Mouse (Mus musculus): ENCODE data around the gene Exoc7. TPM values are rescaled to one million over a fixed set of nuclear protein-coding genes. Genes with fewer than 3 reads are reported as not detected.

Exoc7 gene
- 42.5 and 46.6 TPM in 2 replicates for polyA plus RNA-seq (2014; fragmentation: Nextera tagmentation; extraction: Ambion mirVana)

DNA sequence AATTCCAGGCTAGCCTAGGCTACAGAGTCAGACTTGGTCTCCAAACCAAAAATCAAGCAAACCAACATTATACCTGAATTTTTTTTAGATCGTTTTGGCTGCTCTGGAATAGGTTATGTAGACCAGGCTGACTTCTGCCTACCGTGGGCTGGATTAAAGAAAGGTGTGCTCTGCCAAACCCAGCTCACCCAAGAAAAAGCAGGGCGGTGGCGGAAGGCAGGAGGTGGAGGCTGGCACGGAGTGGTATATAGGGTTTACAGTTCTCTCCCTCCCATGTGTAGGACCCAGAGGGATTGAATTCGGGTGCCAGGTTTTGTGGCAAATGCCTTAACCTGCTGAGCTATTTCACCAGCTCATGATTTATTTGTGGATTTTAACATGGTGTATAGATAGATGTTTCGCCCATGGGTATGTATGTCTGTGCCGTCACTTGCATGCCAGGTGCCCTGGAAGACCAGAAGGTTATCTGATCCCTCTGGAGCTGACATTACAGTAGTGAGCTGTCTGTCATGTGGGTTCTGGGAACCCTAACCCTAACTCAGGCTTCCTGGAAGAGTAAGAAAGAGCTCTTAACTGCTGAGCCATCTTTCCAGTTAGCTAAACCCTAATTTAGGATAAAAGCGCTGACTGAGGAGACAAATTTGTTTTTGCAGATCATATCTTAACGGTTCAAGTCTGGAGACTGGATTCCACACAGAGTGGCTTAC is at the start of gene Exoc7:
Exoc7 (minus strand) TSS at position 215 of the 707 bp plus-strand sequence.
- Histone ChIP-seq H3K4me2 (peak within 1 kb of the TSS; percentile 86), H3K36me3 (ENCODE audit: control insufficient read depth, insufficient read depth, low read length) (peaks cover 11% of the 10 kb centered on the region), H3K4me3 (ENCODE audit: low read depth, low read length) (peak within 1 kb of the TSS; percentile 60), H3K9me3 (replicated peaks; ENCODE audit: control insufficient read depth, low read length) (no peaks in the 10 kb centered on the region), H3K27ac (ENCODE audit: low read depth, low read length) (no peak within 1 kb of the TSS), H3K4me1 (ENCODE audit: control insufficient read depth, insufficient read depth, low read length) (peaks cover 8% of the 10 kb centered on the region), H3K9ac (ENCODE audit: low read depth, low read length) (peak within 1 kb of the TSS; percentile 75), H3K27me3 (ENCODE audit: control insufficient read depth, insufficient read depth, low read length) (no peaks in the 10 kb centered on the region)
- no peak for ATAC-seq (replicated peaks; ENCODE audit: insufficient number of reproducible peaks, low FRiP score, low TSS enrichment)
- 82% methylated on average over 10 of the region's 10 CpGs for whole genome bisulfite sequencing (ENCODE audit: insufficient replicate concordance)

GRCm38 (mm10) chr11:116354521-116354920 is 47.5 kb upstream of the Exoc7 start:
- 38% methylated on average over 17 of the region's 17 CpGs for WGBS (ENCODE audit: insufficient replicate concordance)

DNA sequence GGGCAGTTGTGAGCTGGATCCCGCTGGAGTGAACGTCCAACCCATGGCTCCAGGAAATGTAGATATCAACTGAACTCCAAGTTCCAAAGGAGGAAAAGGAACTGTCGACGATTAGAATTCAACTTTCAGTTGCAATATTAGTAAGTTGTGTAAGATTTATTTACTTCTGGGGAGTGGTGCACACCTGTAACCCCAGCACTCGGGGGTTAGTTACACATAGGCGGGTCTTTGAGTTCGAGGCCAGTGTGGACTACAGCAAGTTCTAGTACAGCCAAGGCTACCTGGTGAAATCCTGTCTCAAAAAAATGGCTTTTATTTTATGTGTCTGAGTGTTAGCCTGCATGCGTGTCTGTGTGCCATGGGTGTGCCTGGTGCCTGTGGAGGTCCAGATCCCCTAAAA is 46.5 kb upstream of the Exoc7 start:
- Histone ChIP-seq H3K9ac (ENCODE audit: low read depth, low read length) (no peak overlapping the region), H3K36me3 (ENCODE audit: control insufficient read depth, insufficient read depth, low read length) (peaks cover 6% of the 10 kb centered on the region), H3K4me3 (ENCODE audit: low read depth, low read length) (no peak overlapping the region), H3K4me1 (ENCODE audit: control insufficient read depth, insufficient read depth, low read length) (no peaks in the 10 kb centered on the region), H3K27me3 (ENCODE audit: control insufficient read depth, insufficient read depth, low read length) (no peaks in the 10 kb centered on the region), H3K4me2 (no peak overlapping the region), H3K27ac (ENCODE audit: low read depth, low read length) (no peak overlapping the region), H3K9me3 (replicated peaks; ENCODE audit: control insufficient read depth, low read length) (no peaks in the 10 kb centered on the region)
- WGBS (ENCODE audit: insufficient replicate concordance): 78% methylated on average over 8 of the region's 8 CpGs
- no peak for ATAC-seq (replicated peaks; ENCODE audit: insufficient number of reproducible peaks, low FRiP score, low TSS enrichment)

More at GRCm38 (mm10) chr11:116354521-116354920, 47.5 kb upstream of the Exoc7 start:
- H3K4me3 ChIP-seq (ENCODE audit: low read depth, low read length): no peak overlapping the region
- no peaks in the 10 kb centered on the region for H3K9me3 ChIP-seq (replicated peaks; ENCODE audit: control insufficient read depth, low read length)
- no peaks in the 10 kb centered on the region for H3K4me1 ChIP-seq (ENCODE audit: control insufficient read depth, insufficient read depth, low read length)
- H3K27me3 ChIP-seq (ENCODE audit: control insufficient read depth, insufficient read depth, low read length): no peaks in the 10 kb centered on the region
- no peak for ATAC-seq (replicated peaks; ENCODE audit: insufficient number of reproducible peaks, low FRiP score, low TSS enrichment)
- no peak overlapping the region for H3K9ac ChIP-seq (ENCODE audit: low read depth, low read length)
- H3K4me2 ChIP-seq: no peak overlapping the region
- no peak overlapping the region; the same call in 1 of the 2 replicates for H3K27ac ChIP-seq (ENCODE audit: low read depth, low read length)
- peaks cover 3% of the 10 kb centered on the region; the same call in 1 of the 2 replicates for H3K36me3 ChIP-seq (ENCODE audit: control insufficient read depth, insufficient read depth, low read length)

GRCm38 (mm10) chr11:116351294-116351693 is 44.3 kb upstream of the Exoc7 start:
- peaks cover 9% of the 10 kb centered on the region for H3K36me3 ChIP-seq (ENCODE audit: control insufficient read depth, insufficient read depth, low read length)

GRCm38 (mm10) chr11:116347955-116348354 is 40.9 kb upstream of the Exoc7 start:
- WGBS (ENCODE audit: insufficient replicate concordance): 46% methylated on average over 5 of the region's 5 CpGs
- Histone ChIP-seq H3K4me2 (no peak overlapping the region), H3K9me3 (replicated peaks; ENCODE audit: control insufficient read depth, low read length) (no peaks in the 10 kb centered on the region), H3K9ac (ENCODE audit: low read depth, low read length) (no peak overlapping the region), H3K27ac (ENCODE audit: low read depth, low read length) (no peak overlapping the region), H3K27me3 (ENCODE audit: control insufficient read depth, insufficient read depth, low read length) (no peaks in the 10 kb centered on the region), H3K36me3 (ENCODE audit: control insufficient read depth, insufficient read depth, low read length) (peaks cover 6% of the 10 kb centered on the region), H3K4me1 (ENCODE audit: control insufficient read depth, insufficient read depth, low read length) (0 out of 2 replicates have a peak, but pooled peaks cover 5% of the 10 kb centered on the region), H3K4me3 (ENCODE audit: low read depth, low read length) (no peak overlapping the region)
- ATAC-seq (replicated peaks; ENCODE audit: insufficient number of reproducible peaks, low FRiP score, low TSS enrichment): no peak

More at GRCm38 (mm10) chr11:116351294-116351693, 44.3 kb upstream of the Exoc7 start:
- Histone ChIP-seq H3K4me1 (ENCODE audit: control insufficient read depth, insufficient read depth, low read length) (0 out of 2 replicates have a peak, but pooled peaks cover 5% of the 10 kb centered on the region), H3K27ac (ENCODE audit: low read depth, low read length) (no peak overlapping the region), H3K27me3 (ENCODE audit: control insufficient read depth, insufficient read depth, low read length) (no peaks in the 10 kb centered on the region), H3K4me2 (no peak overlapping the region), H3K9ac (ENCODE audit: low read depth, low read length) (no peak overlapping the region), H3K9me3 (replicated peaks; ENCODE audit: control insufficient read depth, low read length) (no peaks in the 10 kb centered on the region), H3K4me3 (ENCODE audit: low read depth, low read length) (no peak overlapping the region)
- ATAC-seq (replicated peaks; ENCODE audit: insufficient number of reproducible peaks, low FRiP score, low TSS enrichment): no peak
- WGBS (ENCODE audit: insufficient replicate concordance): 83% methylated on average over 5 of the region's 5 CpGs

- Histone ChIP-seq H3K4me2 (no peak overlapping the region), H3K4me3 (ENCODE audit: low read depth, low read length) (no peak overlapping the region), H3K27ac (ENCODE audit: low read depth, low read length) (no peak overlapping the region), H3K9me3 (replicated peaks; ENCODE audit: control insufficient read depth, low read length) (no peaks in the 10 kb centered on the region), H3K27me3 (ENCODE audit: control insufficient read depth, insufficient read depth, low read length) (no peaks in the 10 kb centered on the region), H3K36me3 (ENCODE audit: control insufficient read depth, insufficient read depth, low read length) (peaks cover 6% of the 10 kb centered on the region), H3K9ac (ENCODE audit: low read depth, low read length) (no peak overlapping the region), H3K4me1 (ENCODE audit: control insufficient read depth, insufficient read depth, low read length) (0 out of 2 replicates have a peak, but pooled peaks cover 7% of the 10 kb centered on the region)
- WGBS (ENCODE audit: insufficient replicate concordance): 70% methylated on average over 7 of the region's 7 CpGs
- ATAC-seq (replicated peaks; ENCODE audit: insufficient number of reproducible peaks, low FRiP score, low TSS enrichment): no peak
Observed at GRCm38 (mm10) chr11:116347012-116347411, 40.0 kb upstream of the Exoc7 start.

GRCm38 (mm10) chr11:116342069-116342791 is 35.2 kb upstream of the Exoc7 start:
- Histone ChIP-seq H3K9me3 (replicated peaks; ENCODE audit: control insufficient read depth, low read length) (no peaks in the 10 kb centered on the region), H3K36me3 (ENCODE audit: control insufficient read depth, insufficient read depth, low read length) (peaks cover 2% of the 10 kb centered on the region), H3K27me3 (ENCODE audit: control insufficient read depth, insufficient read depth, low read length) (peaks cover 6% of the 10 kb centered on the region), H3K4me2 (no peak overlapping the region; the same call in 1 of the 2 replicates), H3K4me3 (ENCODE audit: low read depth, low read length) (no peak overlapping the region), H3K9ac (ENCODE audit: low read depth, low read length) (no peak overlapping the region), H3K27ac (ENCODE audit: low read depth, low read length) (no peak overlapping the region), H3K4me1 (ENCODE audit: control insufficient read depth, insufficient read depth, low read length) (0 out of 2 replicates have a peak, but pooled peaks cover 2% of the 10 kb centered on the region)
- 60% methylated on average over 25 of the region's 25 CpGs for WGBS (ENCODE audit: insufficient replicate concordance)
- no peak for ATAC-seq (replicated peaks; ENCODE audit: insufficient number of reproducible peaks, low FRiP score, low TSS enrichment)

DNA sequence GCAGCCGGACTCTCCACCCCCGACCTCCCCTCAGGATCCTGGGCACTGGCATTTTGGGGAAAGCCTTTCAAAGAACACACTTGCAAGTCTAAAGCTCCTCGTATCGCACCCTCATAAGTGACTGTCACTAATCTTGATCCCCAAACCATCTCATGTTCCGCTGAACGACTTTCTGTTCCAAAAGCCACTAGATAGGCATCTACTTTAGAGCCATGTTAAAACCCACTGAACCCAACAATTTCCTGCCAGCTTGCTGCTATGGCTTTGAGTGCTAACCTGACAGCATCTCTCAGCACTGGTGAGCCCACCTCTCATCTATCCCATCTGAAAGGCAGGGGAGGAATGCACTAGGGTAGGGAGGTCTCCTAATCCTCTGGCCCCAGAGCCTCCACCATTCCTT is 30.5 kb upstream of the Exoc7 start:
- no peak overlapping the region for H3K9ac ChIP-seq (ENCODE audit: low read depth, low read length)
- 76% methylated on average over 6 of the region's 6 CpGs for WGBS (ENCODE audit: insufficient replicate concordance)

More for the DNA sequence above, 30.5 kb upstream of the Exoc7 start:
- Histone ChIP-seq H3K27ac (ENCODE audit: low read depth, low read length) (no peak overlapping the region), H3K36me3 (ENCODE audit: control insufficient read depth, insufficient read depth, low read length) (no peaks in the 10 kb centered on the region), H3K4me2 (no peak overlapping the region), H3K9me3 (replicated peaks; ENCODE audit: control insufficient read depth, low read length) (no peaks in the 10 kb centered on the region), H3K4me1 (ENCODE audit: control insufficient read depth, insufficient read depth, low read length) (peaks cover 19% of the 10 kb centered on the region), H3K4me3 (ENCODE audit: low read depth, low read length) (no peak overlapping the region), H3K27me3 (ENCODE audit: control insufficient read depth, insufficient read depth, low read length) (peaks cover 38% of the 10 kb centered on the region)
- no peak for ATAC-seq (replicated peaks; ENCODE audit: insufficient number of reproducible peaks, low FRiP score, low TSS enrichment)

All from heart, embryonic 11.5 days (tissue).